Mouse (Mus musculus) adipocyte (in vitro differentiated cells): ENCODE measurements around the gene Olfr1371.
A peak's percentile ranks its signal among the peaks of the same experiment; 100 is the strongest.

Source experiments
- DNase-seq: peaks from one replicate; pipeline ENCODE4 v3.0.0-alpha.2; 2016; ENCODE audit warnings: low spot score

Gene Olfr1371

DNA sequence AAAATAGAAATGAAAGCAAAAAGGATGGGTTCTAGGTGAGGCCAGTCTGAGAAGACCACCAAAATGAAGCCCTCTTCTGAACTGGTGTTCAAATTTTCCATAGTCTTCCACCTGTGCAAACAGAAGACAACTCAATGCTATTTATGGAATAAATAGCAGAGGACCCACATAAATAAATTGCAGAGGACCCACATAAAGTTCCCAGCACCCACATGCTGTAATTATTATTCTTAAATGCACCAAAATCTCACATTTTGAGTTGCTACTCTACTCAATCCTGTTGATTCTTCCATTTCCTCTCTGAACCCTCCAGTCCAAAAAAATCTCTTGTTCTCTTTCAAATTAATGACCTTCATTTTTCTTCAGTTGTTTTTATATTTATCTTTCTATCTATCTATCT is at the start of gene Olfr1371:
Olfr1371 (minus strand) TSS at position 101 of the 400 bp plus-strand sequence.
- DNase-seq, result no peak

DNA sequence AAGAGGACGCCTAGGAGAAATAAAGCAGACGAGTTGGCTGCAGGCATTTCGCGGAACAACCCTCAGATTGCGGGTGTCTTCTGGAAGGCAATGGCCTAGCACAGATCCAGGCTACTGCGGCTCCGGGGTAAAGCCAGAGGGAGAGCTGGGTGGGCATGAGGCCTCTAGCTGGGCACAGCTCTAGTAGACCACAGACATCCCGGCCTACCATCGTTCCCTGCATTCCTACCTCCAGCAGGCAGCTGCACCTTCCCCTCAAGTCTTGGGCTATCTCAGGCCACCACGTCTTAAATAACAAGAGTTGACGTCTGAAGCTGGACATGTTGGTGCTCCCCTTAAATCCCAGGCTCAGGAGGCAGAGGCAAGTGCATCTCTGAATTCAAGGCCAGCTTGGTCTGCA is 48.6 kb upstream of the Olfr1371 start:
- no peak for DNase-seq

DNA sequence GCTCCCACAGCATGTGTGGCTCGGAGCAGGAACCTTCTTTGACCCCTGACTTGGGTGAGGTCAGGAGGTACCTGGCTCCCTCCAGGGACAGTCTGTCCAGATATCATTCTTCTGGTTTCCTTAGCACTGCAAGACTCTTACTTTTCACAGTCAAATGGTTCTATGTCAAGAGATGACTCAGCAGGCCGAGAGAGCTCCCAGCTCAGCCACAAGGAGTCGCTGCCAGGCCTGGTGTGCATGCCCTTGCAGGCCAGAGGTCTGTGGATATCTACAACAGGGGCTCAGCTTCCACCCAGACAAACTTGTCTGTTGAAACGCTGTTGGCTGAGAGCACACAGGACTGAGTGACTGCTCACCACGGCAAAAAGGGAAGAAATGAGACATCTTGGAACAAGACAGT is 48.1 kb upstream of the Olfr1371 start:
- DNase-seq, result peak; percentile 70

DNA sequence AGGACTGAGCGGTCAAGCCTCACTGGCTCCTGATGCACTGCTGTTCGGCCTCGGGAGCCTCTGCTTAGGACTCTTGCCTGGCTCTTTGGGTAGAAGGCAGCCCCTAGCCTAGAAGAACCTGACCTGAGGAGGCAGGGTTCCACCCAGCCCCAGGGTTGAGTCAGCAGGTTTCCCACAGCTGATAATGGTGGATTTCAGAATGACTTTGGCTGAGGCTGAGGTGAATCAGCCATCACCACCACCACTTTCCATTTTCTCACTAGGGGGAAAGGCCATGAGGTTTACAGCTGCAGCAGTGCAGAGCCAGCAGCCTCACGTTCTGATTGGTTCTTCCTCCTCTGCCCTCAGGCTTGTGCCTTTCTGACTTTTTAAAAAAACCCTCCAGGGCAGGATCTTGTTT is 47.1 kb upstream of the Olfr1371 start:
- DNase-seq, result peak; percentile 53

DNA sequence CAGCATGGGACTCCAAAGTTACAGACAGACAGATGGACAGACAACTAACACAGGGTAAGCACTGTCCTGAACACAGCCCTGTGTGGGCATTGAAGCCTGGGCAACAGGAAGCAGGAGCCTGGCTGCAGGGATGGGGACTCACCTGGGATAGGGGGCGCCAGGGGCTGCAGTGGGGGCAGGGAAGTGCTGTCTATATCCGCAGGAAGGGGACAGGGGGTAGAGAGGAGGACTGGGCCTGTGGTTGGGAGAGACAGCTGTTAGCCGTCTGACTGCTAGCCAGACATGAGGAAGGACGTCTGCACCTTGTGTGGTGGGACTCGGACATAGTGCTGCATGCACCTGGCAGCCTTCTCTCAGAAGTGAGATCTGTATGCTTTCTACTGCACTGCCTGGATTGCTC is 44.9 kb upstream of the Olfr1371 start:
- DNase-seq, result no peak

DNA sequence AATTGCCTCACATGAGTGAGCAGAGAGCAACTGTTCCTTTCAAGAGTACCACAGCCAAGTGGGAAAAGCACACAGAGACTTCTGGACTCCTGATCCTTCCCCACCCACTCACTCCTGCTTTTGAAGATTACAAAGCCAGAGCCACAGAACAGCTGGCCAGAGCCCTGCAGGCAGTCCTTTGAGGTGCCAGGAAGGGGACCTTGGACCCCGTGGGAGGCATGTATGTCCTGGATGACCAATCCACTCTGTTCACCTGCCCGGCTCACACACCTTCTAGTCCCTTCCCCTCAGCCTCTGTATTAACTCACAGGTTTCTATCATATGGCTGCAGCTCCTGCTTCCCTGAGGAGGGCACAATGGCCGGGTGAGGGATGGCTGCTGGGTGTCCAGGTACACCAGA is 43.6 kb upstream of the Olfr1371 start:
- DNase-seq, result no peak

DNA sequence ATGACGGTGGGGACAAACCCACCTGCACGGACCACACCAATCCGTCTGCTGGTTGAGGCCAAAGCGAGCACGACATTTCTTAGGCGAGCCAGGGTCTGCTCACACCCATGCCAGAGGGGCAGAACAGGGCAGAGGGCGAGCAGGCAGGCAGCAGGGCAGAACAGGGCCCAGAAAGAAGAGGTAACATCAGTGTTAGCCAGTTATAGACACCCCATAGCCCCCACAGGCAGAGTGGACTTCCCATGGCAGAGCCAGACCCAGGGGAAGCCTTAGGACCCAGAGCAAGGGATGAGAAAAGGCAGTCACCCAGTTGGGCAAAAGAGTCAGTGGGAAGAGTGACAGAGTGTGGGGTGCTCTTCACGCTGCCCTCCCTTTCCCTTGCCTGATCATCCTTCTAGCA is 41.3 kb upstream of the Olfr1371 start:
- DNase-seq, result no peak

DNA sequence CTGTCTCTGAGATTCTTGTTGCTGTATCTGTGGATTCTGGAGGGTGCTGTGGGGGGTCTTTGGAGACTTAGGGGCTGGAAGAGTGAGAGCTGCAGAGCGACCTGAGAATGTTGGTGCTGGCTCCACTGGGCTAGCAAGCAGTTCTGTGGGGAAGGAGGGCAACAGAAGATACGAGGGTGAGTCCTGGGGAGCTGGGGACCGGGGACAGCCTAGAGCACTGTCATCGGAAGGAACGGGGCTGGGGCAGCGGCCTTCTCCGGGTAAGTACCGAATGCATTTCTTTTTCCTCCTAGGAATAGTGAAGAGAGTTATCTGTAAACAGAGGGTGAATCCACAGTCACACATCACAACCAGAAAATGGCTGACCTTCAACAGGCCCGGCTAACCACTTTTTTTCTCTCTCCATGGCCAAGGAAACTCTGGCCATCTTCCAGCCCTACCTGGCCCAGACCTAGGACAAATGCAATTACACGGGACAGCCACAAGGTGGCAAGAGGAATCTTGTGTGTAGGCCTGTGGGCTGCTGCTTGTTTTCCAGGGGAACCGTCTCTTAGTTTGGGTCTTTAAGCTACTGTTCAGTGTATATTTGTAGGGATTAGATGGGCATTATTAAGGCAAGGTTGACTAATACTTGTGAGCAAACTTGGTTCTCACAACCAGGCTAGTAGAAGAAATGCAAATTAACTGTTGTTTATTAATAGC is 40.0 kb upstream of the Olfr1371 start:
- peak; percentile 64 for DNase-seq

DNA sequence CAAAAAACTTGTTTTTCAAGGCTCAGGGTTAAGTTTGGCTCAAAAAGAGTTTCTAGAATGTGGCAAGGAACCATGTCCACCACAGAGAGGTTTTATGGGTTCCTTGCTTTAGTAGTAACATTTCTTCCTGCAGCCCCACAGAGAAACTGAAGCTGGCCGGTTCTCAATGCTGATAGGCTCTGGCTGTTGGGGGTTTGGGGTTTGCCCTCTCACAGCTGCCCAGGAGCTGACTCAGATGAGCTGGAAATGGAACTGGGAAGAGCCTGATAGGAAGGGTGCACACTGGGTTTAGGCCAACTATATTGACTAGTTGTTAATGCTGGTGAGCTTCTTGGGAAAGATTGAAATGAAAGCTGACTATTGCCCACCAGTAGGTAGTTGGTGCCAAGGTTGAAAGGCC is 38.9 kb upstream of the Olfr1371 start:
- no peak for DNase-seq

DNA sequence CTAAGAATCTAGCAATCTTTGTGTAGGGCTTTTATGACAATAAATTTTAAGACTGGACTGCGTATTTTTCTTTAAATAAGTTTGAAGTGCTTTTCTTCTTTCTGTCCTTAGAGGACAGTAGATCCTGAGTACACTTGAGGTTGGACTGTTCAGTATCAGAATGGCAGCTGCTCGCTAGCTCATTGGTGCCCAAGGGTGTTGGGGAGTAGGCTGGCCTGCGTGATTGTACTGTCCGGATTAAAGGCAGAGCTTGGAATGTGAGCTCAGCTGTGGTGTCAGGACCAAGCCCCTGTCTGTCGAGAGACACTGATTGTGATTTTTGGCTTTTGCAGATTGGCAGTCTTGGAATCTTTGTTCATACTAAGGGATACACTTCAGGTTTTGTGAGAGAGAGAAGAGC is 38.0 kb upstream of the Olfr1371 start:
- DNase-seq, result no peak

DNA sequence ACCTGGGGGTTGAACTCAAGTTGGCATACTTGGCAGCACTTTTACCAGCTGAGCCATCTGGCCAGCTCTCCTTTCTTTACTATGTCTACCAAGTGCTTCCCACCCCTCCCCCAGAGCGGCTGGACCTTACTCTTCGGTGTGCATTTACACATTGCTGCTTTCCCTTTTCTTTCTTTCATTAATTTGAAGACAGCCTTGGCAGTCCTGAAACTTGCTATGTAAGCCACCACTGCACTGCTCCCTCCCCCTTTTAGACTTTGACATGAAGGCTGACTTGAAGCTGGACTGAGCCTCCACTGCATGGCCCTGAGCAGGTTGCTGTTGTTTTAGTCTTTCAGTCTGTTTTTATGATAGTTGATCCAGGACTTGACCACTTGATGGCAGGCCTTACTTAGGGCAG is 35.7 kb upstream of the Olfr1371 start:
- DNase-seq, result peak; percentile 40

DNA sequence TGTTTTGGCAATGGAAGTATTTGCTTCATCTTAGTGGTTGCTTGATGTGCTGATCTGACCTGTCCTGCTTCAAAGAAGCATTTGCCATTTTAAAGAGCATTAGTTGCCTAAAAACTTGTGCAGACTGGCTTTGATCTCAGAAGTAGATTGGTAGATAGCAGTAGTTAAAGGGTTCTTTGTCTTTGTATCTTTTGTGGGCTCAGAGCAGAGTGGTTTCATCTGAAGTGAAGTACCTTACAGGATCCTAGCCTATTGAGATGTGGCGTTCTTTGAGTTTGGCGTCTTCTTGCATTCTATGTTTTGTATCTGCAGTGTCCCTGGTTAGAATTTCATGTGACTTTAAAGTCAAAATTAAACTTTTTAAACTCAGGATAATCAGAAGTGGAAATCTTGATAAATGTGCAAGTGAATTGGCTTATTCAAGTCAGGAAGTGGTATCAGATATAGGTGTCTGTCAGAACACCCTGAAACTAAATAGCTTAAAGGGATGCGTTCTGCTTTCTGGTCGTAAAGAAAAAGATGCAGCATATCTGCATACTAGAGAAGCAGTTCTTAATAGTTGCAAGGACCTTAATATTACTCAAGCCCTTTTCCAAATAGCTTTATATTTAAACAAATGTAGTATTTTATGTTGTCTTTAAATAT is 27.2 kb upstream of the Olfr1371 start:
- no peak for DNase-seq

DNA sequence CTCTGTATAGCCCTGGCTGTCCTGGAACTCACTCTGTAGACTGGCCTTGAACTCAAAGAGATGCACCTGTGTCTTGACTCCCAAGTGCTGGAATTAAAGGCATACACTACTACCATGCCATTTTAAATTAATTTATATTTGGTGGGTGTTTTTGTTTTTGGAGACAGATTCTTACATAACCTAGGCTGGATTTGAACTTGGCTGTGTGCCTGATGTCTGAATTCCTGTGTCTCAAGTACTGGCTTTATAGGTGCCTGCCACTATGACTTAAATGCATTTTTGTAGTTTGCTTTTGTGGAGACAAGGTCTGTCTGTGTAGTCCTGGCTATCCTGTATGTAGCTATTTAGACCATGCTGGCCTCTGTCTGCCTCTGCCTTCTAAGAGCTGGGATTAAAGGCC is 20.7 kb upstream of the Olfr1371 start:
- DNase-seq, result peak; percentile 47

DNA sequence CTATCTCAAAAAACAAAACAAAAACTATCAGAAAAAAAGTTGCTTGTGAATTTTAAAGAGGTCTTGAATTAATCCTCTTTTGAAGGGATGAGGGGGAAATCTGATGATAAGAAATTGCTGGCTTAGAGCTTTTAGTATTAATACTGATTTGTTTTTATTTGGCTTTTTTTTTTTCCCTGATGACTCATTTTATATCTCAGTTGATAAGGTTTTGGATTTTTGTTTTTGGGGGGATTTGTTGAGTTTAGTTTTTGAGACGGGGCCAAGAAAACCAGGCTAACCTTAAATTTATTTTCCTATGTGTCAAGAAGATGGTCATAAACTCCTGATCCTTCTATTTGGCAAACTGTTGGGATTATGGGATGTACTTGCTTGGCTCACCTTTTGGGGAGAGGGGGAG is 20.1 kb upstream of the Olfr1371 start:
- DNase-seq, result no peak

DNA sequence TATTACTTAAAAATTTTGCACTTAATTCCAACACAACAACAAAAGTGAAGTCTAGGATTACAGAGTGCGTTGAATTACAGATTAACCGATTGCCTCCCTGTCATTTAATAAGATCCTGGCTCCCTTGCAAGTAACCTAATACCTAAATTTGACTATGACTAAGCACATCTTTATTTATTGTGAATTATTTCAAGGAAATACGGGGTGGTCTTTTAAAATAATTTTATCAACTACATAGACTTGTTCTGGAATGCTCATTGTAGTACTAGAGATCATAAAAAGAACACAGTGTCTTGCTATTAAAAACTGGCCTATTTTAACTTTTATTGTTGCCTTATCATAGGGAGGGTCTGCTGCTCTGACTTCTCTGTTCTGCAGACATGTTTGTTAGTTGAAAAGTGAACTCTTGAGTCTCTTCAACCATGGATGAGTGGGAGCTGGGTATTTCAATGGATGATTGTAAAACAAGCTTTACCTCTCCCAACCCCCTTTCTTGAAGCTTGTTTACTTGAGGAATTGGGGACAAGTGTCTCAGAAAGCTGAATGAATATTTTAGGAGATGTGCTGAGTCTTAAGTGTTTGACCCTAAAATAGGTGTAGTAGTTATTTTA is 19.4 kb upstream of the Olfr1371 start:
- DNase-seq, result no peak

DNA sequence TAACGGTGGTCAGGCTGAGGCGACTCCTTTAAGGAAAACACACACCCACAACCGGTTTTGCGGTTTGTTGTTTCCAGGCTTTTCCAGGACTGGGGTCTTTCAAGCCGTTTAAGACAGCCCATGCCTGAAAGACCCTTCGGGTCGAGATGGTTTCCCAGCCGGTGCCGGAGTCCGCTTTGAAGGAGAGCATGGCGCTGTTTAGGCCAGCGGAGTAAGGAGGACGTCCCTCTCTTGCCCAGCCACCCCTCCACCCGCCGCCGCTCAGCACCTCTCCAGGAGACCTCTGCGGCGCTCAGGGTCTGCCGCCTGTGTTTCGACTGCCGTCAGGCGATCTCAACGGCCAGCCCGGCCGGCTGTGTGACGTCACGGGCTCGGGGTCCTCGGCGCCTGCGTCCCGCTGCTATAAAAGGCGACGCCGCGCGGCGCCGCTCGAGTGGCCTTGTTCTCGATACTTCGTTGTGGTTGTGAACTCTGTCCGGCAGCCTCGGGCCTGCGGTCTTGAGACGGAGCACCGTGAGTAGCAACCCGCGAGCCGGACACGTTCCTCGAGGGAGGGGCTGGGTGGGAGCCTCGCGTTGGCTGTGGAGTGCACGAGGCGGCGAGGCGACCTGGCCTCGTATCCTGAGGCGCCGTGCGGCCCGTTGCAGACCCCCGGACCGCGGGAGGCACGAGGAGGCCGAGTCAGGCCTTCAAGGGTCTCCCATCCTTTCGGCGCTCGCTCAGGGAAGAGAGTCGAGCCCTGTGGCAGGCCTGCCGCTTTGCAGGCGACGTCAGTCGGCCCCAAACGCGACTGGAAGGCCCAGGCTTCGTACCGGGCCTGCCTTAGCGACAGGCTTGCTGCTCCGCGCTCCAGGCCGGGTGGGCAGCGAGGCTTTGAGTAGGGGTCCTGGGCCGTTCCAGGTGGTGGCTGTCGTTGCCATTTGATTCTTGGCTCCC is 18.1 kb upstream of the Olfr1371 start, which contains the start of gene Skp1a:
Skp1a (plus strand) TSS at position 390 of the 936 bp plus-strand sequence.
- DNase-seq, result peak; percentile 89

DNA sequence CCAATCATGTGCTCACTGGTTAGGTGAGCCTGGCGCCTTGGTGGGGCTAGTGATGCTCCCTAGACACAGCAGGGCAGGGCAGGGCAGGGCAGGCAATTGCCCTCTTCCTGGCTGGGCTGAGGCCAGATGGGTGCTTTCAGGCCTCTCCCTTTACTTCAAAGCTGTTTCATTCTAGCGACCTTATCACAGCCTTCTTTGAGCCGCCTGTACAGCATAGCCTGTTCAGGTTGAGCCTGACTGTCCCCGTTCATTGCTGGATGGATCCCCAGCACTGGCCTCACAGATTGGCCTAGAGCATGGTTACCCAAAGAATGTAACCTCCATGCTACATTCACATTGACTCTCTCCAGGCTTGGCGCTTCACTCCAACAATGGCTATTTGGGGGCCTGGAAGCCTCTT is 16.9 kb upstream of the Olfr1371 start:
- DNase-seq, result no peak

DNA sequence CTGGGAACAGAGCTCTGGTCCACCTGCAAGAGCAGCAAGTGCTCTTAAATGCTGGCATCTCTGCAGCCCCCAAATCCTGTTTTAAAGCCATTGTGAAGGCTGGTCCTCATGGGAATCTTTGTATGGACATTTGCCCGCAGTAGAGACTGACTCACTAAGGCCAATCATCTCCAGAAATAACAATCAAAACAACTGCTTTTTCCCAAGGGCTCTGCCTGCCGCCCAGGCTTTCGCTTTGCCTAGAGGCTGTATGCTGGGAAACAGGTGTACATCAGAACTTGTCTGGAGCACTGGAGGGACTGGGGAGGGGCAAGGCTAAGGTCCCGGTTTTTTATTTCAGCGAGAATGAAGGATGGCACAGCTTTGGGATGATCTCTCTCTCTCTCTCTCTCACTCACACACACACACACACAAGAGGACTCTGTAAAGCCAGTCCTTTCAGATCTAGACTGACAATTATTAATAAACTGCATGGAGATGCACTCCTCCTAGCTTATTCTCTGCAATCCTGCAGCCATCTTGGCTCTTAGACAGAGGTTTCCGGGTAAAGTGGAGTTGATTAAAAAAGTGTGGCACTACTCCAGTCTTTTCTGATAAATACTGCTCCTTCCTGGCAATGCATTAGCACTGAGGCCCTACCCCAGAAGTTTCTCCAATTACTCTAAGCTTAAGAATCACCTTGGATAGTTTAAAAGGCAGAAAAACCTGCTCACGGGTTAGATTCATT is 15.1 kb upstream of the Olfr1371 start:
- DNase-seq, result peak; percentile 58

DNA sequence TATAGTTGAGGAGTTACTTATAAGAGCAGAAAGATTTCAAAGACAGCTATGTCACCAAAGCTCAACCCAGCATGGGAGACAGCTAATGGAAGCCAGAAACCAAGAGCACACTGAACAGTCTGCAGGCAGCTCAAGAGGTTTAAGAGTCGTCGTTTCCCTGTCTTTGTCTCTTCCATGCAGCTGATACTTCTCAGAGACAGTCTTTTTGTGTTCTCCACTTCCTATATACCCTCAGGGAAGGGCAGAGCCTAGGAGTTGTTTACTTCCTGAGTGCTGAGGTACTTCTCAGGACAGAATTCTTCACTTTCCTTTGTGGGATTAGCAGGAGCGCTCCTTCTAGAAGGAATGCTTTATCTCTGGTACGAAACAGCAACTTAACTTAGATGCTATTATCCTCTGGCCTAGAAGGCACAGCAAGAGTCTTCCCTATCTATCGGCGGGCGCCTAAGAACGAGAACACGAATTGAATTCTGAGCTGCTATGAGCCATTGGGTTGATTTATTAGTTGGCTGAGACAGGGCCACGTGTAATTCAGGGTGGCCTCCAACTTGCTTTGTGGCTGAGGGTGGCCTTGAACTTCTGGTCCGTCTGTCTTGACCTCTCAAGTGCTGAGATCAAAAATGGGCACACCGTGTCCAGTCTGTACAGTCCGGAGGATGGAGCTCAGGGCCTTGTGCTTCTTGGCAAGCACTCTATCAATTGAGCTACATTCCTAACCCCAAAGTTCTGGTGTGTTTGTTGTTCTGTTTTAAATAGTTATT is 13.9 kb upstream of the Olfr1371 start:
- DNase-seq, result no peak

DNA sequence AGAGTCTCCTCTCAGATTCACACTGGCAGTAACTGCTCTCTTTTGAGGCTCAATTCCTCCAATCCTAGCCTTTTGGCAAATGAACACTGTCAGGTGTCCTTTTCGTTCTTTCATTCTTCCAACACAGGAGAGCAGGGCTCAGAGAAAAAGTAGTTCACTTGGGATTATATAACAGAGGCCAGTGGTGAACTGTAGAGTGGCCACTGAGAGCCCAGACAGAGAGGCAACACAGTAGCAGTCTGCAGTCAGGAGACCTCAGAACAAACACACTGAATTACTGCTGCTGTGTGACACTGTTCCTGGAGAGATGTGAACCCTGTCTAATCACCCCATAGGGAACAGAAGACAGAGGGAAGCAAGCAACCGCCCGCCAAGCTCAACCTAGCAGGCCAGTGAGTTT is 13.3 kb upstream of the Olfr1371 start:
- no peak for DNase-seq
